Mouse (Mus musculus): ENCODE results near the gene Mast4. TPM values are rescaled to one million over a fixed set of nuclear protein-coding genes. Genes with fewer than 3 reads are reported as not detected.

Mast4 gene
- polyA plus RNA-seq, 1 experiment from 2014 or later = 2.8 TPM

DNA sequence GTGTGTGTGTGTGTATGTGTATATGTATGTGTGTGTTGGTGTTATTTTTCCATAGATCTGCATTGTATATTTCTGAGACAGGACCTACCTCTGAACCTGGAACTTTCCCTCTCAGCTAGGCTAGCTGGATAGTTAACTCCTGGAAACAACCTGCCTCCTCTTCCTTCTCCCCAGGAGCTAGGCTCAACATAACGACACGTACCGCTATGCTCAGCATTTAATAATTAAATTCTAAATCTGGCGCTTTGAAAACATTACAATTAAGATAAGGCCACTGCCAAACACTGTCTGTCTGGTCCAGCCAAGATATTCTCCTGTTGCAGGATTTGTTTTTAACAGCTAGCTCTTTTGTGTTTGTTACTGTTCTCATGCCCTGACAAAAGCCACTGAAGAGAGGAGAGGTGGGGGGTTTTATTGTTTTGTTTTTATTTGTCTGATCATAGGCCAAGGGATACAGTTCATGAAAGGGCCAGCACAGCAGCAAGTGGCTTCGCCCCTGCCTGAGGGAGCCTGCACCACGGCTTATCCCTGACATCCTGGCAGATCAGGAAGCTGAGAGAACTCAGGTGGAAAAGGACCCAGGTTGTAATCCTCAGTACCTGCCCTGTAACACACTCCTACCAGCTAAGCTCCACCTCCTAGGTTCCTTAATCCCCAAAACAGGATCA, 205.0 kb downstream of the Mast4 start:
- Histone ChIP-seq H3K27me3 (ENCODE audit: insufficient read depth, low read length) (no peaks in the 10 kb centered on the region), H3K36me3 (replicated peaks; ENCODE audit: insufficient read depth, low read length) (no peaks in the 10 kb centered on the region), H3K4me2 (ENCODE audit: low read depth, low read length) (no peak overlapping the region), H3K4me1 (ENCODE audit: insufficient read depth) (no peaks in the 10 kb centered on the region), H3K9me3 (ENCODE audit: low read length) (no peaks in the 10 kb centered on the region), H3K9ac (replicated peaks) (no peak overlapping the region), H3K27ac (ENCODE audit: low read depth) (no peak overlapping the region), H3K4me3 (ENCODE audit: low read depth, low read length) (no peak overlapping the region)
- no peak for TF ChIP-seq CTCF (IDR thresholded peaks at IDR 0.05; ENCODE audit: low read depth)
- no peak for TF ChIP-seq EP300 (IDR thresholded peaks at IDR 0.05; ENCODE audit: low read depth)
- 74% methylated on average over 6 of the region's 6 CpGs for WGBS (ENCODE audit: insufficient replicate concordance)
- ATAC-seq (no peak), DNase-seq (no peak)

GRCm38 (mm10) chr13:103128729-103129128, 205.6 kb downstream of the Mast4 start:
- Histone ChIP-seq H3K36me3 (replicated peaks; ENCODE audit: insufficient read depth, low read length) (no peaks in the 10 kb centered on the region), H3K4me1 (ENCODE audit: insufficient read depth) (no peaks in the 10 kb centered on the region), H3K27ac (ENCODE audit: low read depth) (no peak overlapping the region), H3K9ac (replicated peaks) (no peak overlapping the region), H3K9me3 (ENCODE audit: low read length) (no peaks in the 10 kb centered on the region), H3K27me3 (ENCODE audit: insufficient read depth, low read length) (no peaks in the 10 kb centered on the region), H3K4me2 (ENCODE audit: low read depth, low read length) (no peak overlapping the region), H3K4me3 (ENCODE audit: low read depth, low read length) (no peak overlapping the region)
- 77% methylated on average over 7 of the region's 7 CpGs for WGBS (ENCODE audit: insufficient replicate concordance)
- no peak for DNase-seq
- TF ChIP-seq EP300 (IDR thresholded peaks at IDR 0.05; ENCODE audit: low read depth) (no peak), CTCF (IDR thresholded peaks at IDR 0.05; ENCODE audit: low read depth) (no peak)
- no peak for ATAC-seq

- Histone ChIP-seq H3K27ac (ENCODE audit: low read depth) (no peak overlapping the region), H3K36me3 (replicated peaks; ENCODE audit: insufficient read depth, low read length) (no peaks in the 10 kb centered on the region), H3K27me3 (ENCODE audit: insufficient read depth, low read length) (no peaks in the 10 kb centered on the region), H3K9me3 (ENCODE audit: low read length) (no peaks in the 10 kb centered on the region), H3K4me2 (ENCODE audit: low read depth, low read length) (no peak overlapping the region), H3K4me3 (ENCODE audit: low read depth, low read length) (no peak overlapping the region), H3K9ac (replicated peaks) (no peak overlapping the region), H3K4me1 (ENCODE audit: insufficient read depth) (no peaks in the 10 kb centered on the region)
- no peak for ATAC-seq
- DNase-seq = no peak
- TF ChIP-seq EP300 (IDR thresholded peaks at IDR 0.05; ENCODE audit: low read depth) (no peak), CTCF (IDR thresholded peaks at IDR 0.05; ENCODE audit: low read depth) (no peak)
- WGBS (ENCODE audit: insufficient replicate concordance) = 80% methylated on average over 5 of the region's 5 CpGs
Observed at GRCm38 (mm10) chr13:103127594-103127993, 206.7 kb downstream of the Mast4 start.

- no peak overlapping the region for H3K27ac ChIP-seq (ENCODE audit: low read depth)
- DNase-seq = no peak
- no peaks in the 10 kb centered on the region for H3K27me3 ChIP-seq (ENCODE audit: insufficient read depth, low read length)
- H3K36me3 ChIP-seq (replicated peaks; ENCODE audit: insufficient read depth, low read length) = no peaks in the 10 kb centered on the region
- H3K9ac ChIP-seq (replicated peaks) = no peak overlapping the region
- no peaks in the 10 kb centered on the region for H3K4me1 ChIP-seq (ENCODE audit: insufficient read depth)
- no peak for ATAC-seq
- WGBS (ENCODE audit: insufficient replicate concordance) = 80% methylated on average over 9 of the region's 9 CpGs
- no peak overlapping the region for H3K4me3 ChIP-seq (ENCODE audit: low read depth, low read length)
- H3K9me3 ChIP-seq (ENCODE audit: low read length) = no peaks in the 10 kb centered on the region
- no peak overlapping the region for H3K4me2 ChIP-seq (ENCODE audit: low read depth, low read length)
- TF ChIP-seq CTCF (IDR thresholded peaks at IDR 0.05; ENCODE audit: low read depth) (no peak), EP300 (IDR thresholded peaks at IDR 0.05; ENCODE audit: low read depth) (no peak)
Observed at GRCm38 (mm10) chr13:103123716-103124115, 210.6 kb downstream of the Mast4 start.

- no peaks in the 10 kb centered on the region for H3K9me3 ChIP-seq (ENCODE audit: low read length)
- H3K4me3 ChIP-seq (ENCODE audit: low read depth, low read length) = no peak overlapping the region
- 60% methylated on average over 22 of the region's 22 CpGs for WGBS (ENCODE audit: insufficient replicate concordance)
- ATAC-seq = no peak
- H3K27me3 ChIP-seq (ENCODE audit: insufficient read depth, low read length) = no peaks in the 10 kb centered on the region
- TF ChIP-seq EP300 (IDR thresholded peaks at IDR 0.05; ENCODE audit: low read depth) (no peak), CTCF (IDR thresholded peaks at IDR 0.05; ENCODE audit: low read depth) (no peak)
- no peak for DNase-seq
- no peak overlapping the region for H3K4me2 ChIP-seq (ENCODE audit: low read depth, low read length)
- no peaks in the 10 kb centered on the region for H3K4me1 ChIP-seq (ENCODE audit: insufficient read depth)
- H3K27ac ChIP-seq (ENCODE audit: low read depth) = no peak overlapping the region
- no peaks in the 10 kb centered on the region for H3K36me3 ChIP-seq (replicated peaks; ENCODE audit: insufficient read depth, low read length)
- no peak overlapping the region for H3K9ac ChIP-seq (replicated peaks)
Observed at GRCm38 (mm10) chr13:103121796-103122792, 212.2 kb downstream of the Mast4 start.

DNA sequence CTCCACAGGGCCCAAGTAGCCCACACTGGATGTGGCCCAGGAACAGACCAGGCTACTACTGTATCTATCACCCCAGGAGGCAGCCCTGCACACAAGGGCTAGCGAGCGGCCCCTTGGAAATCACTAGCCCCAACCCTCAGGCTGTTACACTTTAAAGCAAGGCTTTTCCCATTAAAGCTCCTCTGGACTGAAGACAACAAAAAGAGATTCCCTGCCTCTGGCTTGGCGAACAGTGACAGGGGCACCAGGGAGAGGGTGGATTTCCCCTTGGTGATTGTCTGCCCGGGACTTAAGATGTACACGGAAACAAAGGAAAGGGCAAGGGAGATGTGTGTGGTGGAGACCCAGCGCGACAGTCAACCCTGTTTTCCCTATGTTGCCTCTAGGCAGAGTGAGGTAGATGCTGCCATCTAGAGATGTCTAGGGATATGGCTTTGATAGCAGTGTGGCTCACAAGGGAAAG, 213.6 kb downstream of the Mast4 start:
- H3K9ac ChIP-seq (replicated peaks) = no peak overlapping the region
- H3K9me3 ChIP-seq (ENCODE audit: low read length) = no peaks in the 10 kb centered on the region
- no peaks in the 10 kb centered on the region for H3K27me3 ChIP-seq (ENCODE audit: insufficient read depth, low read length)
- DNase-seq = no peak
- H3K27ac ChIP-seq (ENCODE audit: low read depth) = no peak overlapping the region
- H3K4me3 ChIP-seq (ENCODE audit: low read depth, low read length) = no peak overlapping the region
- no peaks in the 10 kb centered on the region for H3K4me1 ChIP-seq (ENCODE audit: insufficient read depth)
- 27% methylated on average over 7 of the region's 7 CpGs for WGBS (ENCODE audit: insufficient replicate concordance)
- TF ChIP-seq EP300 (IDR thresholded peaks at IDR 0.05; ENCODE audit: low read depth) (no peak), CTCF (IDR thresholded peaks at IDR 0.05; ENCODE audit: low read depth) (peak; percentile 44)
- no peak for ATAC-seq
- H3K36me3 ChIP-seq (replicated peaks; ENCODE audit: insufficient read depth, low read length) = no peaks in the 10 kb centered on the region
- H3K4me2 ChIP-seq (ENCODE audit: low read depth, low read length) = no peak overlapping the region
